Mouse (Mus musculus) bone marrow, adult 2 months (tissue): ENCODE measurements around the gene Zfp354a.
"Not testable (repeated sequence)": the region's sequence is repeated elsewhere in the genome, so short reads cannot be mapped to it uniquely, and the experiment has no call there.

Source experiments
- CTCF ChIP-seq: fragments of 200-500 bp; IDR thresholded peaks from 2 replicates; pipeline ENCODE4 v1.5.1; 2011; ENCODE audit warnings: low read length, control low read depth; ENCODE audit not compliant: control insufficient read depth, insufficient read depth
- POLR2A ChIP-seq: fragments of 200-500 bp; IDR thresholded peaks from 2 replicates; pipeline ENCODE4 v1.6.1; 2011; ENCODE audit warnings: low read depth, mild to moderate bottlenecking, control low read depth, low read length, borderline replicate concordance; ENCODE audit not compliant: control insufficient read depth

GRCm38 (mm10) chr11:51029381-51029780, 29.7 kb upstream of the Zfp354a start:
- TF ChIP-seq CTCF, POLR2A: not testable (repeated sequence)
